Mouse (Mus musculus) hindbrain, embryonic 15.5 days (tissue): ENCODE data around the gene Neurod2. TPM values are rescaled to one million over a fixed set of nuclear protein-coding genes. Genes with fewer than 3 reads are reported as not detected.

ENCODE experiments used
- ATAC-seq: fragments of 200-750 bp; cut with Nextera tagmentation; 2 replicates; pipeline ENCODE4 v1.8.0; 2017; ENCODE audit warnings: low read depth, moderate number of reproducible peaks, moderate TSS enrichment; ENCODE audit not compliant: low FRiP score
- H3K27ac ChIP-seq: fragments of 300-500 bp; sonication (generic); replicated peaks from 2 replicates; pipeline ENCODE4 v1.5.1; 2015; ENCODE audit warnings: mild to moderate bottlenecking, inconsistent platforms
- H3K27me3 ChIP-seq: fragments of 300-500 bp; sonication (generic); 2 replicates; pipeline ENCODE4 v1.6.1; 2015; ENCODE audit warnings: control low read depth, inconsistent platforms
- H3K36me3 ChIP-seq: fragments of 300-500 bp; sonication (generic); 2 replicates; pipeline ENCODE4 v1.6.1; 2015; ENCODE audit warnings: control low read depth, inconsistent platforms
- H3K4me1 ChIP-seq: fragments of 300-500 bp; sonication (generic); replicated peaks from 2 replicates; pipeline ENCODE4 v1.6.1; 2015; ENCODE audit warnings: control low read depth, inconsistent platforms
- H3K4me2 ChIP-seq: fragments of 300-500 bp; sonication (generic); 2 replicates; pipeline ENCODE4 v1.6.1; 2015; ENCODE audit warnings: moderate library complexity, mild to moderate bottlenecking, inconsistent platforms
- H3K4me3 ChIP-seq: fragments of 300-500 bp; sonication (generic); 2 replicates; pipeline ENCODE4 v1.5.1; 2015; ENCODE audit warnings: mild to moderate bottlenecking, inconsistent platforms
- H3K9ac ChIP-seq: fragments of 300-500 bp; sonication (generic); 2 replicates; pipeline ENCODE4 v1.6.1; 2015; ENCODE audit warnings: inconsistent platforms
- H3K9me3 ChIP-seq: fragments of 300-500 bp; sonication (generic); 2 replicates; pipeline ENCODE4 v1.6.1; 2016; ENCODE audit warnings: control low read depth, inconsistent platforms
- WGBS: fragments of 180-500 bp; shearing (Covaris S2); methylation state at CpG from one replicate; pipeline ENCODE4 v1.1.7; 2015; 5-methylcytosine and 5-hydroxymethylcytosine counted together
- polyA plus RNA-seq: library from polyadenylated mRNA; unstranded; fragments of >200 nt; fragmentation: Nextera tagmentation; extraction: Ambion mirVana; gene quantifications from 2 replicates; pipeline ENCODE4 v1.2.1, GENCODE M21; 2015

Neurod2 gene
- polyA plus RNA-seq, 1 experiment from 2014 or later, result 28.6 TPM

GRCm38 (mm10) chr11:98366290-98366689, 36.8 kb upstream of the Neurod2 start:
- H3K4me2 ChIP-seq, result no peak overlapping the region
- peaks cover 18% of the 10 kb centered on the region for H3K4me1 ChIP-seq
- H3K9ac ChIP-seq, result no peak overlapping the region
- 78% methylated on average over 10 of the region's 10 CpGs for WGBS
- no peak for ATAC-seq
- no peaks in the 10 kb centered on the region for H3K9me3 ChIP-seq
- H3K27me3 ChIP-seq, result no peaks in the 10 kb centered on the region
- no peak overlapping the region for H3K27ac ChIP-seq
- no peaks in the 10 kb centered on the region for H3K36me3 ChIP-seq
- no peak overlapping the region for H3K4me3 ChIP-seq

GRCm38 (mm10) chr11:98364410-98364809, 35.0 kb upstream of the Neurod2 start:
- Histone ChIP-seq H3K27ac (no peak overlapping the region), H3K4me3 (no peak overlapping the region), H3K9me3 (no peaks in the 10 kb centered on the region), H3K4me2 (no peak overlapping the region), H3K9ac (no peak overlapping the region), H3K36me3 (no peaks in the 10 kb centered on the region), H3K4me1 (peaks cover 32% of the 10 kb centered on the region), H3K27me3 (no peaks in the 10 kb centered on the region)
- ATAC-seq, result no peak
- 94% methylated on average over 5 of the region's 5 CpGs for WGBS

GRCm38 (mm10) chr11:98363817-98364216, 34.4 kb upstream of the Neurod2 start:
- H3K27ac ChIP-seq, result no peak overlapping the region
- no peaks in the 10 kb centered on the region for H3K27me3 ChIP-seq
- ATAC-seq, result no peak
- no peak overlapping the region for H3K4me3 ChIP-seq
- WGBS, result 87% methylated on average over 5 of the region's 5 CpGs
- H3K36me3 ChIP-seq, result no peaks in the 10 kb centered on the region
- H3K4me2 ChIP-seq, result no peak overlapping the region
- H3K9ac ChIP-seq, result no peak overlapping the region
- H3K4me1 ChIP-seq, result peaks cover 38% of the 10 kb centered on the region
- H3K9me3 ChIP-seq, result no peaks in the 10 kb centered on the region

- Histone ChIP-seq H3K36me3 (no peaks in the 10 kb centered on the region), H3K9ac (peak overlapping the region; percentile 34; the same call in 1 of the 2 replicates), H3K4me2 (0 out of 2 replicates have a peak overlapping the region, but pooled peaks have one; percentile 16), H3K27me3 (no peaks in the 10 kb centered on the region), H3K27ac (peak overlapping the region; percentile 64), H3K4me3 (no peak overlapping the region), H3K9me3 (no peaks in the 10 kb centered on the region), H3K4me1 (peaks cover 45% of the 10 kb centered on the region)
- ATAC-seq, result no peak
- WGBS, result 20% methylated on average over 9 of the region's 9 CpGs
These were observed 31.5 kb upstream of the Neurod2 start for GRCm38 (mm10) chr11:98360866-98361521.

- peak; percentile 87 for ATAC-seq
- WGBS, result under 1% methylated on average over 59 of the region's 60 CpGs
- peak within 1 kb of the TSS; percentile 61 for H3K4me3 ChIP-seq
These were observed 29.0 kb upstream of the Neurod2 start, which contains the start of gene Stard3 for GRCm38 (mm10) chr11:98358161-98359083. Stard3 (plus strand) TSS chr11:98358368.

GRCm38 (mm10) chr11:98357396-98358160, 28.1 kb upstream of the Neurod2 start:
- H3K4me2 ChIP-seq, result peak overlapping the region; percentile 83
- peak overlapping the region; percentile 70 for H3K27ac ChIP-seq
- H3K9ac ChIP-seq, result peak overlapping the region; percentile 37
- WGBS, result 10% methylated on average over 13 of the region's 13 CpGs
- H3K4me1 ChIP-seq, result peaks cover 45% of the 10 kb centered on the region
- peak overlapping the region; percentile 61 for H3K4me3 ChIP-seq
- ATAC-seq, result 0 out of 2 replicates have a peak, but pooled peaks have one; percentile 16
- H3K9me3 ChIP-seq, result no peaks in the 10 kb centered on the region
- peaks cover 12% of the 10 kb centered on the region for H3K27me3 ChIP-seq
- no peaks in the 10 kb centered on the region for H3K36me3 ChIP-seq

More at GRCm38 (mm10) chr11:98358161-98359083, 29.0 kb upstream of the Neurod2 start, which contains the start of gene Stard3:
- H3K27ac ChIP-seq, result peak within 1 kb of the TSS; percentile 86
- H3K27me3 ChIP-seq, result peaks cover 7% of the 10 kb centered on the region
- peak within 1 kb of the TSS; percentile 56 for H3K9ac ChIP-seq
- H3K4me1 ChIP-seq, result peaks cover 48% of the 10 kb centered on the region
- peak within 1 kb of the TSS; percentile 83 for H3K4me2 ChIP-seq
- no peaks in the 10 kb centered on the region for H3K36me3 ChIP-seq
- H3K9me3 ChIP-seq, result no peaks in the 10 kb centered on the region

- H3K9ac ChIP-seq, result no peak overlapping the region
- no peak for ATAC-seq
- peaks cover 20% of the 10 kb centered on the region for H3K27me3 ChIP-seq
- H3K9me3 ChIP-seq, result no peaks in the 10 kb centered on the region
- H3K4me3 ChIP-seq, result no peak overlapping the region
- peak overlapping the region; percentile 83; the same call in 1 of the 2 replicates for H3K4me2 ChIP-seq
- peaks cover 39% of the 10 kb centered on the region for H3K4me1 ChIP-seq
- no peak overlapping the region for H3K27ac ChIP-seq
- WGBS, result 76% methylated on average over 7 of the region's 7 CpGs
- H3K36me3 ChIP-seq, result no peaks in the 10 kb centered on the region
These were observed 27.4 kb upstream of the Neurod2 start for GRCm38 (mm10) chr11:98356625-98357394.

GRCm38 (mm10) chr11:98355732-98356299, 26.4 kb upstream of the Neurod2 start:
- no peak overlapping the region for H3K4me2 ChIP-seq
- H3K36me3 ChIP-seq, result no peaks in the 10 kb centered on the region
- no peak overlapping the region for H3K9ac ChIP-seq
- no peak overlapping the region for H3K27ac ChIP-seq
- ATAC-seq, result no peak
- H3K9me3 ChIP-seq, result no peaks in the 10 kb centered on the region
- 10% methylated on average over 6 of the region's 6 CpGs for WGBS
- no peak overlapping the region for H3K4me3 ChIP-seq
- H3K27me3 ChIP-seq, result peaks cover 30% of the 10 kb centered on the region
- H3K4me1 ChIP-seq, result peaks cover 30% of the 10 kb centered on the region

- H3K27me3 ChIP-seq, result peaks cover 44% of the 10 kb centered on the region
- 65% methylated on average over 14 of the region's 14 CpGs for WGBS
These were observed 25.0 kb upstream of the Neurod2 start for GRCm38 (mm10) chr11:98354445-98354844.

GRCm38 (mm10) chr11:98353651-98354211, 24.3 kb upstream of the Neurod2 start:
- ATAC-seq, result no peak
- peaks cover 16% of the 10 kb centered on the region for H3K4me1 ChIP-seq
- H3K4me2 ChIP-seq, result no peak overlapping the region
- no peak overlapping the region for H3K4me3 ChIP-seq
- H3K9me3 ChIP-seq, result no peaks in the 10 kb centered on the region
- WGBS, result 36% methylated on average over 8 of the region's 8 CpGs
- H3K27me3 ChIP-seq, result peaks cover 51% of the 10 kb centered on the region
- H3K9ac ChIP-seq, result no peak overlapping the region
- no peak overlapping the region for H3K27ac ChIP-seq
- no peaks in the 10 kb centered on the region for H3K36me3 ChIP-seq

More at GRCm38 (mm10) chr11:98354445-98354844, 25.0 kb upstream of the Neurod2 start:
- no peak overlapping the region for H3K4me3 ChIP-seq
- H3K9ac ChIP-seq, result no peak overlapping the region
- H3K4me2 ChIP-seq, result no peak overlapping the region
- H3K9me3 ChIP-seq, result no peaks in the 10 kb centered on the region
- H3K27ac ChIP-seq, result no peak overlapping the region
- H3K4me1 ChIP-seq, result peaks cover 16% of the 10 kb centered on the region
- no peaks in the 10 kb centered on the region for H3K36me3 ChIP-seq
- no peak for ATAC-seq
